Mouse (Mus musculus) lung, postnatal 0 days (tissue): ENCODE measurements around the gene Nckap5.

Source experiments
- CTCF ChIP-seq: IDR thresholded peaks from 2 replicates; pipeline ENCODE4 v1.5.1; 2016; ENCODE audit warnings: antibody characterized with exemption, mild to moderate bottlenecking
- EP300 ChIP-seq: IDR thresholded peaks from 2 replicates; pipeline ENCODE4 v1.6.1; 2016; ENCODE audit warnings: antibody characterized with exemption, mild to moderate bottlenecking, control low read depth

- TF ChIP-seq CTCF: no peak
- no peak for TF ChIP-seq EP300
Measured at GRCm38 (mm10) chr1:126511835-126512445, 318.7 kb downstream of the Nckap5 start.
